Mouse (Mus musculus) kidney, postnatal 14 days (tissue): ENCODE data around the gene Rps29.

Experiments used
- DNase-seq: peaks from one replicate; pipeline ENCODE4 v3.0.0; 2022; ENCODE audit warnings: mixed read lengths

Gene Rps29

GRCm38 (mm10) chr12:69158765-69159577 lies at the start of gene Rps29:
Rps29 (minus strand) TSS chr12:69159186.
- peak; percentile 99 for DNase-seq

- no peak for DNase-seq
Measured at GRCm38 (mm10) chr12:69208520-69208919, 49.5 kb upstream of the Rps29 start.

- DNase-seq: no peak
Measured at GRCm38 (mm10) chr12:69207926-69208325, 48.9 kb upstream of the Rps29 start.

GRCm38 (mm10) chr12:69207396-69207795 lies 48.4 kb upstream of the Rps29 start:
- no peak for DNase-seq

- DNase-seq: no peak
Measured at GRCm38 (mm10) chr12:69204052-69204833, 45.3 kb upstream of the Rps29 start, which contains the start of gene Gm49384. Gm49384 (minus strand) TSS chr12:69204267.

GRCm38 (mm10) chr12:69198985-69199384 lies 40.0 kb upstream of the Rps29 start:
- DNase-seq: no peak

GRCm38 (mm10) chr12:69198164-69198535 lies 39.2 kb upstream of the Rps29 start, which contains the start of gene Dnaaf2:
Dnaaf2 (minus strand) TSS chr12:69198429.
- DNase-seq: peak; percentile 86

GRCm38 (mm10) chr12:69197378-69198163 lies 38.6 kb upstream of the Rps29 start:
- peak; percentile 62 for DNase-seq

- peak; percentile 81 for DNase-seq
Measured at GRCm38 (mm10) chr12:69196444-69197377, 37.7 kb upstream of the Rps29 start, which contains the start of gene Gm49383. Gm49383 (minus strand) TSS chr12:69197104.

- no peak for DNase-seq
Measured at GRCm38 (mm10) chr12:69192637-69193036, 33.7 kb upstream of the Rps29 start.

GRCm38 (mm10) chr12:69191396-69191795 lies 32.4 kb upstream of the Rps29 start:
- DNase-seq: no peak

GRCm38 (mm10) chr12:69190522-69190921 lies 31.5 kb upstream of the Rps29 start:
- no peak for DNase-seq

- DNase-seq: no peak
Measured at GRCm38 (mm10) chr12:69190074-69190473, 31.1 kb upstream of the Rps29 start.

GRCm38 (mm10) chr12:69186811-69187471 lies 28.0 kb upstream of the Rps29 start:
- peak; percentile 54 for DNase-seq

GRCm38 (mm10) chr12:69185371-69185770 lies 26.4 kb upstream of the Rps29 start:
- DNase-seq: no peak

- peak; percentile 68 for DNase-seq
Measured at GRCm38 (mm10) chr12:69184342-69185295, 25.6 kb upstream of the Rps29 start.

GRCm38 (mm10) chr12:69183583-69184308 lies 24.8 kb upstream of the Rps29 start, which contains the start of the genes Rpl36al and Mgat2:
Rpl36al (minus strand) TSS chr12:69184083.
Mgat2 (plus strand) TSS chr12:69184157.
- peak; percentile 99 for DNase-seq

GRCm38 (mm10) chr12:69181800-69182199 lies 22.8 kb upstream of the Rps29 start:
- no peak for DNase-seq

- DNase-seq: no peak
Measured at GRCm38 (mm10) chr12:69179371-69179770, 20.4 kb upstream of the Rps29 start.
